Mouse (Mus musculus) forebrain, embryonic 12.5 days (tissue): ENCODE results near the gene Spock1. TPM values are rescaled to one million over a fixed set of nuclear protein-coding genes. Genes with fewer than 3 reads are reported as not detected.

Experiments used
- ATAC-seq: fragments of 200-750 bp; cut with Nextera tagmentation; 2 replicates; pipeline ENCODE4 v1.8.0; 2017; ENCODE audit warnings: moderate TSS enrichment; ENCODE audit not compliant: low FRiP score
- H3K27ac ChIP-seq: fragments of 300-500 bp; sonication (generic); 2 replicates; pipeline ENCODE4 v1.5.1; 2016; ENCODE audit warnings: mild to moderate bottlenecking
- H3K27me3 ChIP-seq: fragments of 300-500 bp; sonication (generic); 2 replicates; pipeline ENCODE4 v1.6.1; 2016; ENCODE audit warnings: mild to moderate bottlenecking
- H3K36me3 ChIP-seq: fragments of 300-500 bp; sonication (generic); replicated peaks from 2 replicates; pipeline ENCODE4 v1.6.1; 2016; ENCODE audit warnings: mild to moderate bottlenecking
- H3K4me1 ChIP-seq: fragments of 300-500 bp; sonication (generic); 2 replicates; pipeline ENCODE4 v1.6.1; 2016
- H3K4me2 ChIP-seq: fragments of 300-500 bp; sonication (generic); 2 replicates; pipeline ENCODE4 v1.6.1; 2016; ENCODE audit warnings: mild to moderate bottlenecking, moderate library complexity
- H3K4me3 ChIP-seq: fragments of 300-500 bp; sonication (generic); replicated peaks from 2 replicates; pipeline ENCODE4 v1.5.1; 2016; ENCODE audit warnings: mild to moderate bottlenecking
- H3K9ac ChIP-seq: fragments of 300-500 bp; sonication (generic); 2 replicates; pipeline ENCODE4 v1.6.1; 2016; ENCODE audit warnings: mild to moderate bottlenecking
- H3K9me3 ChIP-seq: fragments of 300-500 bp; sonication (generic); 2 replicates; pipeline ENCODE4 v1.6.1; 2016
- WGBS: fragments of 180-500 bp; shearing (Covaris S2); methylation state at CpG from one replicate; pipeline ENCODE4 v1.1.7; 2016; 5-methylcytosine and 5-hydroxymethylcytosine counted together
- polyA plus RNA-seq: library from polyadenylated mRNA; unstranded; fragments of >200 nt; fragmentation: Nextera tagmentation; extraction: Ambion mirVana; gene quantifications from 2 replicates; pipeline ENCODE4 v1.2.1, GENCODE M21; 2016

Gene Spock1
- polyA plus RNA-seq, 1 experiment from 2014 or later, result 9.5 TPM

- Histone ChIP-seq H3K4me2 (no peak overlapping the region), H3K27me3 (0 out of 2 replicates have a peak, but pooled peaks cover 3% of the 10 kb centered on the region), H3K4me1 (peaks cover 4% of the 10 kb centered on the region; the same call in 1 of the 2 replicates), H3K9me3 (no peaks in the 10 kb centered on the region), H3K36me3 (no peaks in the 10 kb centered on the region), H3K4me3 (no peak overlapping the region), H3K9ac (no peak overlapping the region), H3K27ac (no peak overlapping the region)
- ATAC-seq, result no peak
- WGBS, result 96% methylated on average over 2 of the region's 2 CpGs
Measured at GRCm38 (mm10) chr13:57702966-57703365, 205.2 kb downstream of the Spock1 start.

GRCm38 (mm10) chr13:57696685-57697084 is 211.4 kb downstream of the Spock1 start:
- Histone ChIP-seq H3K9ac (no peak overlapping the region), H3K4me3 (no peak overlapping the region), H3K27ac (no peak overlapping the region), H3K27me3 (no peaks in the 10 kb centered on the region), H3K4me2 (no peak overlapping the region), H3K36me3 (no peaks in the 10 kb centered on the region), H3K4me1 (peaks cover 11% of the 10 kb centered on the region; the same call in 1 of the 2 replicates), H3K9me3 (no peaks in the 10 kb centered on the region)
- ATAC-seq, result no peak
- 84% methylated on average over 5 of the region's 5 CpGs for WGBS

- H3K36me3 ChIP-seq, result no peaks in the 10 kb centered on the region
Measured at GRCm38 (mm10) chr13:57688926-57689325, 219.2 kb downstream of the Spock1 start.

GRCm38 (mm10) chr13:57686437-57686836 is 221.7 kb downstream of the Spock1 start:
- Histone ChIP-seq H3K27me3 (no peaks in the 10 kb centered on the region), H3K9ac (no peak overlapping the region), H3K9me3 (no peaks in the 10 kb centered on the region), H3K4me2 (no peak overlapping the region), H3K4me3 (no peak overlapping the region), H3K27ac (no peak overlapping the region), H3K4me1 (no peaks in the 10 kb centered on the region), H3K36me3 (no peaks in the 10 kb centered on the region)
- ATAC-seq, result no peak
- whole genome bisulfite sequencing, result 78% methylated on average over 5 of the region's 5 CpGs

More at GRCm38 (mm10) chr13:57688926-57689325, 219.2 kb downstream of the Spock1 start:
- 92% methylated on average over 5 of the region's 5 CpGs for WGBS
- Histone ChIP-seq H3K9ac (no peak overlapping the region), H3K27ac (no peak overlapping the region), H3K9me3 (no peaks in the 10 kb centered on the region), H3K4me3 (no peak overlapping the region), H3K4me2 (no peak overlapping the region), H3K27me3 (no peaks in the 10 kb centered on the region), H3K4me1 (peaks cover 8% of the 10 kb centered on the region; the same call in 1 of the 2 replicates)
- ATAC-seq, result no peak

GRCm38 (mm10) chr13:57685201-57685600 is 222.9 kb downstream of the Spock1 start:
- 69% methylated on average over 11 of the region's 11 CpGs for WGBS
- Histone ChIP-seq H3K4me1 (no peaks in the 10 kb centered on the region), H3K9me3 (no peaks in the 10 kb centered on the region), H3K9ac (no peak overlapping the region), H3K27ac (no peak overlapping the region), H3K4me3 (no peak overlapping the region), H3K4me2 (no peak overlapping the region), H3K27me3 (no peaks in the 10 kb centered on the region), H3K36me3 (no peaks in the 10 kb centered on the region)
- no peak for ATAC-seq

- Histone ChIP-seq H3K4me1 (0 out of 2 replicates have a peak, but pooled peaks cover under 1% of the 10 kb centered on the region), H3K27me3 (no peaks in the 10 kb centered on the region), H3K27ac (no peak overlapping the region), H3K4me3 (no peak overlapping the region), H3K36me3 (no peaks in the 10 kb centered on the region), H3K9ac (no peak overlapping the region), H3K4me2 (no peak overlapping the region), H3K9me3 (no peaks in the 10 kb centered on the region)
- no peak for ATAC-seq
- WGBS, result 85% methylated on average over 2 of the region's 2 CpGs
Measured at GRCm38 (mm10) chr13:57679591-57679990, 228.5 kb downstream of the Spock1 start.

- H3K27me3 ChIP-seq, result no peaks in the 10 kb centered on the region
- no peak overlapping the region for H3K9ac ChIP-seq
- WGBS, result 88% methylated on average over 1 of the region's 1 CpGs
- H3K9me3 ChIP-seq, result no peaks in the 10 kb centered on the region
- H3K4me1 ChIP-seq, result 0 out of 2 replicates have a peak, but pooled peaks cover 3% of the 10 kb centered on the region
- H3K4me3 ChIP-seq, result no peak overlapping the region
- H3K4me2 ChIP-seq, result no peak overlapping the region
- H3K27ac ChIP-seq, result no peak overlapping the region
- ATAC-seq, result no peak
- H3K36me3 ChIP-seq, result no peaks in the 10 kb centered on the region
Measured at GRCm38 (mm10) chr13:57676820-57677219, 231.3 kb downstream of the Spock1 start.

GRCm38 (mm10) chr13:57673399-57673798 is 234.7 kb downstream of the Spock1 start:
- Histone ChIP-seq H3K36me3 (no peaks in the 10 kb centered on the region), H3K9ac (no peak overlapping the region), H3K27ac (no peak overlapping the region), H3K27me3 (no peaks in the 10 kb centered on the region), H3K4me3 (no peak overlapping the region), H3K9me3 (no peaks in the 10 kb centered on the region), H3K4me1 (0 out of 2 replicates have a peak, but pooled peaks cover 3% of the 10 kb centered on the region), H3K4me2 (no peak overlapping the region)
- WGBS, result 92% methylated on average over 1 of the region's 1 CpGs
- ATAC-seq, result no peak

GRCm38 (mm10) chr13:57672762-57673161 is 235.4 kb downstream of the Spock1 start:
- Histone ChIP-seq H3K4me3 (no peak overlapping the region), H3K9me3 (no peaks in the 10 kb centered on the region), H3K27ac (no peak overlapping the region), H3K4me2 (no peak overlapping the region), H3K36me3 (no peaks in the 10 kb centered on the region), H3K9ac (no peak overlapping the region), H3K4me1 (0 out of 2 replicates have a peak, but pooled peaks cover 3% of the 10 kb centered on the region), H3K27me3 (no peaks in the 10 kb centered on the region)
- 77% methylated on average over 3 of the region's 3 CpGs for WGBS
- no peak for ATAC-seq

- H3K4me2 ChIP-seq, result no peak overlapping the region
- 0 out of 2 replicates have a peak, but pooled peaks cover under 1% of the 10 kb centered on the region for H3K27me3 ChIP-seq
- WGBS, result 70% methylated on average over 9 of the region's 9 CpGs
- no peak for ATAC-seq
- no peak overlapping the region for H3K9ac ChIP-seq
- H3K36me3 ChIP-seq, result no peaks in the 10 kb centered on the region
- H3K4me3 ChIP-seq, result no peak overlapping the region
- H3K27ac ChIP-seq, result no peak overlapping the region
- H3K4me1 ChIP-seq, result peaks cover 4% of the 10 kb centered on the region
- H3K9me3 ChIP-seq, result no peaks in the 10 kb centered on the region
Measured at GRCm38 (mm10) chr13:57671919-57672318, 236.2 kb downstream of the Spock1 start.

- Histone ChIP-seq H3K9ac (no peak overlapping the region), H3K27ac (no peak overlapping the region), H3K4me3 (no peak overlapping the region), H3K36me3 (no peaks in the 10 kb centered on the region), H3K9me3 (no peaks in the 10 kb centered on the region), H3K27me3 (peaks cover 6% of the 10 kb centered on the region; the same call in 1 of the 2 replicates), H3K4me1 (peaks cover 10% of the 10 kb centered on the region), H3K4me2 (no peak overlapping the region)
- 79% methylated on average over 5 of the region's 5 CpGs for WGBS
- ATAC-seq, result no peak
Measured at GRCm38 (mm10) chr13:57671322-57671721, 236.8 kb downstream of the Spock1 start.

GRCm38 (mm10) chr13:57667621-57668020 is 240.5 kb downstream of the Spock1 start:
- Histone ChIP-seq H3K36me3 (no peaks in the 10 kb centered on the region), H3K9me3 (no peaks in the 10 kb centered on the region), H3K9ac (no peak overlapping the region), H3K4me1 (peaks cover 11% of the 10 kb centered on the region), H3K27me3 (peaks cover 8% of the 10 kb centered on the region; the same call in 1 of the 2 replicates), H3K27ac (no peak overlapping the region), H3K4me3 (no peak overlapping the region), H3K4me2 (no peak overlapping the region)
- 68% methylated on average over 3 of the region's 3 CpGs for WGBS
- ATAC-seq, result no peak

- H3K27me3 ChIP-seq, result peaks cover 8% of the 10 kb centered on the region; the same call in 1 of the 2 replicates
- H3K27ac ChIP-seq, result no peak overlapping the region
- no peak overlapping the region for H3K9ac ChIP-seq
- H3K4me1 ChIP-seq, result peaks cover 11% of the 10 kb centered on the region
- H3K4me3 ChIP-seq, result no peak overlapping the region
- no peak overlapping the region for H3K4me2 ChIP-seq
- 40% methylated on average over 9 of the region's 9 CpGs for WGBS
- ATAC-seq, result no peak
- no peaks in the 10 kb centered on the region for H3K9me3 ChIP-seq
- H3K36me3 ChIP-seq, result no peaks in the 10 kb centered on the region
Measured at GRCm38 (mm10) chr13:57666173-57666842, 241.8 kb downstream of the Spock1 start.
